Mouse (Mus musculus): ENCODE data around the gene Spred2. TPM values are rescaled to one million over a fixed set of nuclear protein-coding genes. Genes with fewer than 3 reads are reported as not detected.
"Not testable (repeated sequence)": the region's sequence is repeated elsewhere in the genome, so short reads cannot be mapped to it uniquely, and the experiment has no call there.

The Spred2 gene
- polyA plus RNA-seq, 1 experiment, result not detected

DNA sequence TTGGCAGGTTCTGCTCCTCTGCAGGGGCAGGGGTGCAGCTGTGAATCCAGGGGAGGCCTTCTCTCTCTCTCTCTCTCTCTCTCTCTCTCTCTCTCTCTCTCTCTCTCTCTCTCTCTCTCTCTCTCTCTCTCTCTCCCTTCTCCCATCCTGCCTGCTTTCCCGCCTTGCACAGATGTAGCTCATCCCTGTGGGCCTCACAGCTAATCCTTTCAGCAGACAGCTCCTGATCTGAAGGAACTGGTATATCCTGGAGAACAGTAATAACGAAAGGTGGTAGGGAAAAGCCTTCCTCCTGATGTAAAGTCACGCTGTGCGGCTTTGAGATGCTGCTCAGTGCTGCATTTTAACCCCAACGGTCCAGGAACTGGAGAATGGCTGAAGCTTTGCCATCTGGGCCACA, 130.4 kb downstream of the Spred2 start:
- Histone ChIP-seq H3K4me1 (ENCODE audit: control insufficient read depth, insufficient read depth, low read length) (0 out of 2 replicates have a peak, but pooled peaks cover 2% of the 10 kb centered on the region), H3K4me3 (ENCODE audit: insufficient read depth, low read depth, low read length) (no peak overlapping the region), H3K27ac (ENCODE audit: insufficient read depth, low read depth, low read length) (no peak overlapping the region)
- WGBS, result 53% methylated on average over 5 of the region's 5 CpGs
- TF ChIP-seq CTCF (IDR thresholded peaks at IDR 0.05; ENCODE audit: insufficient read depth, low read depth, low read length), result no peak
- TF ChIP-seq POLR2A (IDR thresholded peaks at IDR 0.05; ENCODE audit: insufficient read depth, low read depth, low read length), result no peak

DNA sequence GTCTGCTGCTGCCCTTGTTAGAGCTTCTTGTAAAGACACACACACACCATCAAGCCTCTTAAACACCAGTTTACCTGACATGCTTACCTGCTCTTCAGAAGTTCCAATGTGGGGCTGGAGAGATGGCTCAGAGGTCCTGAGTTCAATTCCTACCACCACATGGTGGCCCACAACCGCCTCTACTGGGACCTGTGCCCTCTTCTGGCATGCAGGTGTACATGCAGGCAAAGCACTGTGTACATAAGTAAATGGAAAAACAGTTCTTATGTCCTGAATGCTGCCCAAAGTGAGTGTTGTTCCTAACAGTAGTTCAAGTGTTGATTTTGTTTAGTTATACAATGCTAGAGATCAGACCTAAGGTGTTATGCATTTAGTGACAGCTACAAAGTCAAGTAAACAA, 132.0 kb downstream of the Spred2 start:
- no peak overlapping the region for H3K4me3 ChIP-seq (ENCODE audit: insufficient read depth, low read depth, low read length)
- TF ChIP-seq POLR2A (IDR thresholded peaks at IDR 0.05; ENCODE audit: insufficient read depth, low read depth, low read length) (no peak), CTCF (IDR thresholded peaks at IDR 0.05; ENCODE audit: insufficient read depth, low read depth, low read length) (no peak)
- WGBS, result 97% methylated on average over 1 of the region's 1 CpGs
- 0 out of 2 replicates have a peak, but pooled peaks cover 2% of the 10 kb centered on the region for H3K4me1 ChIP-seq (ENCODE audit: control insufficient read depth, insufficient read depth, low read length)
- no peak overlapping the region for H3K27ac ChIP-seq (ENCODE audit: insufficient read depth, low read depth, low read length)

DNA sequence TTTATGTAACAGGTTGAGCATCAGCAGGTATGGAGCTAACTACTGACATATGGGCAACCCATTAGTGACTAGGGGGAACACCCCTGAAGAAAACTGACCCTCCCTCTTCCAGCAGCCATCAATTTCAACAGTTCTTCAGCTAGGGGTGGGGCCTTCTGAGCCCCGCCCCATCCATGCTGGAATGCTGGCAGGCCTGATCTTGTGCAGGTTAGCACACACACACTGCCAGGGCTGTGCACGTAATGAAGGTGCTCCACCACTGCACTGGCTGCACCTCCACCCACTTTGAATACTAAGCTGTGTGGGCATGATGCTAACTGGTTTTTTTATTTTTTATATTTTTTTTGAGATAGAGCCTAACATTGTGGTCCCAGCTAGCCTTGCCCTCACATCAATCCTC, 133.3 kb downstream of the Spred2 start:
- no peak for TF ChIP-seq POLR2A (IDR thresholded peaks at IDR 0.05; ENCODE audit: insufficient read depth, low read depth, low read length)
- no peak for TF ChIP-seq CTCF (IDR thresholded peaks at IDR 0.05; ENCODE audit: insufficient read depth, low read depth, low read length)
- Histone ChIP-seq H3K4me1 (ENCODE audit: control insufficient read depth, insufficient read depth, low read length) (0 out of 2 replicates have a peak, but pooled peaks cover 2% of the 10 kb centered on the region), H3K4me3 (ENCODE audit: insufficient read depth, low read depth, low read length) (no peak overlapping the region), H3K27ac (ENCODE audit: insufficient read depth, low read depth, low read length) (no peak overlapping the region)
- WGBS, result 89% methylated on average over 2 of the region's 2 CpGs

- no peak for TF ChIP-seq CTCF (IDR thresholded peaks at IDR 0.05; ENCODE audit: insufficient read depth, low read depth, low read length)
- no peak for TF ChIP-seq POLR2A (IDR thresholded peaks at IDR 0.05; ENCODE audit: insufficient read depth, low read depth, low read length)
- Histone ChIP-seq H3K4me1 (ENCODE audit: control insufficient read depth, insufficient read depth, low read length) (no peaks in the 10 kb centered on the region), H3K4me3 (ENCODE audit: insufficient read depth, low read depth, low read length) (no peak overlapping the region), H3K27ac (ENCODE audit: insufficient read depth, low read depth, low read length) (no peak overlapping the region)
- 66% methylated on average over 3 of the region's 3 CpGs for WGBS
These were observed 135.6 kb downstream of the Spred2 start for GRCm38 (mm10) chr11:20059736-20060135.

DNA sequence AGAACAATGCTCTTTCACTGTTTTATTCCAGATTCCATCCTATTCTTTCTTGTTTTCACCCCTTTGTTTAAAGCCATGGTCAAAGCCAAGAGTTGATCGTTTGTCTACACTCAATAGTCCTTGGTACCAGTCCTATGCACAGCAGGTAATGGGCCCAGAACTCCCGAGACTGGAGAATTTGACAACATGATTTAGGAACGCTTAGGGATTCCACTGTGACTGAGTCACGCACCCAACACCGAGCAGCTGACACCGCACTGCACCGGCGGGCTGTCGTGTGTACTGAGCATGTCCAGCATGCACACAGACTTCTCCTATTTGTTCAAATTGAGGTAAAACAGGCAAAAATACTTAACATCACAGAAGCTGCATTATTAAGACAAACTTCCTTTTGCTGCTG, 138.6 kb downstream of the Spred2 start:
- H3K27ac ChIP-seq (ENCODE audit: insufficient read depth, low read depth, low read length); H3K4me1 ChIP-seq (ENCODE audit: control insufficient read depth, insufficient read depth, low read length); H3K4me3 ChIP-seq (ENCODE audit: insufficient read depth, low read depth, low read length): not testable (repeated sequence)
- WGBS, result 79% methylated on average over 9 of the region's 9 CpGs

DNA sequence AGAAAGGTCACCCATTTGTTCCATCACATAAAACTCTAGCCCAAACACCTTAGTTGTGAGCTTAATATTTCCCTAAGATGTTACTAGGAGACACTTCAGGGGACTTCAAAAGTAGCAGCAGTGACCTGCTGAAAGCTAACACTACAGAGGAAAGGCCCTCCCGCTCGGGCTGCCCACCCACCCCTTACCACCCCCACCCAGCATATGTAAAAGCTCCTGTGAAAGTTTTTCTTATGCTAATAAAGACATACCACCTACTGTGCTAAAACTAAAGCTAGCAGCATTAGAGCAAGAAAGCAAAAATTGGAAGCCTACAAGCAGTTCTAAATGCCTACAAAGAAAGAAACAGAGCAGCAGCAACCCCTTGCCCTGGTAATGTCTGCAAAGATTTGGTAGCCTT, 139.9 kb downstream of the Spred2 start:
- not testable (repeated sequence) for H3K4me3 ChIP-seq (ENCODE audit: insufficient read depth, low read depth, low read length); H3K27ac ChIP-seq (ENCODE audit: insufficient read depth, low read depth, low read length); H3K4me1 ChIP-seq (ENCODE audit: control insufficient read depth, insufficient read depth, low read length)
- 22% methylated on average over 2 of the region's 2 CpGs for WGBS

- Histone ChIP-seq H3K4me1 (ENCODE audit: control insufficient read depth, insufficient read depth, low read length) (no peaks in the 10 kb centered on the region), H3K4me3 (ENCODE audit: insufficient read depth, low read depth, low read length) (no peak overlapping the region), H3K27ac (ENCODE audit: insufficient read depth, low read depth, low read length) (no peak overlapping the region)
- TF ChIP-seq CTCF (IDR thresholded peaks at IDR 0.05; ENCODE audit: insufficient read depth, low read depth, low read length) (no peak), POLR2A (IDR thresholded peaks at IDR 0.05; ENCODE audit: insufficient read depth, low read depth, low read length) (no peak)
- WGBS, result 93% methylated on average over 2 of the region's 2 CpGs
These were observed 140.8 kb downstream of the Spred2 start for GRCm38 (mm10) chr11:20064926-20065325.

- Histone ChIP-seq H3K4me3 (ENCODE audit: insufficient read depth, low read depth, low read length) (no peak overlapping the region), H3K27ac (ENCODE audit: insufficient read depth, low read depth, low read length) (no peak overlapping the region), H3K4me1 (ENCODE audit: control insufficient read depth, insufficient read depth, low read length) (no peaks in the 10 kb centered on the region)
- WGBS, result 44% methylated on average over 1 of the region's 1 CpGs
- no peak for TF ChIP-seq POLR2A (IDR thresholded peaks at IDR 0.05; ENCODE audit: insufficient read depth, low read depth, low read length)
- TF ChIP-seq CTCF (IDR thresholded peaks at IDR 0.05; ENCODE audit: insufficient read depth, low read depth, low read length), result no peak
These were observed 141.9 kb downstream of the Spred2 start for GRCm38 (mm10) chr11:20066106-20066505.

DNA sequence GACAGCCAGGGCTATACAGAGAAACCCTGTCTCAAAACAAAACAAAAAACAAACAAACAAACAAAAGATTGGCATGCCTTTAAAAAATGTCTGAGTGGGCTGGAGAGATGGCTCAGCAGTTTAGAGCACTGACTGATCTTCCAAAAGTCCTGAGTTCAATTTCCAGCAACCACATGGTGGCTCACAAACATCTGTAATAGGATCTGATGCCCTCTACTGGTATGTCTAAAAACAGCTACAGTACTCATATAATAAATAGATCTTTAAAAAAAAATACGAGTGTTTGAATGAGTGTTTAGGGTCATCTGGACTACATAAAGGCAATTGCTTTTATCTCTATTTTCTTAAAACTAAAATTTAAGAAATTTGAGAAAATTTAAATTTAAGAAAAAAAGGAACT, 143.3 kb downstream of the Spred2 start:
- TF ChIP-seq CTCF (IDR thresholded peaks at IDR 0.05; ENCODE audit: insufficient read depth, low read depth, low read length) (no peak), POLR2A (IDR thresholded peaks at IDR 0.05; ENCODE audit: insufficient read depth, low read depth, low read length) (no peak)
- WGBS, result 27% methylated on average over 1 of the region's 1 CpGs

DNA sequence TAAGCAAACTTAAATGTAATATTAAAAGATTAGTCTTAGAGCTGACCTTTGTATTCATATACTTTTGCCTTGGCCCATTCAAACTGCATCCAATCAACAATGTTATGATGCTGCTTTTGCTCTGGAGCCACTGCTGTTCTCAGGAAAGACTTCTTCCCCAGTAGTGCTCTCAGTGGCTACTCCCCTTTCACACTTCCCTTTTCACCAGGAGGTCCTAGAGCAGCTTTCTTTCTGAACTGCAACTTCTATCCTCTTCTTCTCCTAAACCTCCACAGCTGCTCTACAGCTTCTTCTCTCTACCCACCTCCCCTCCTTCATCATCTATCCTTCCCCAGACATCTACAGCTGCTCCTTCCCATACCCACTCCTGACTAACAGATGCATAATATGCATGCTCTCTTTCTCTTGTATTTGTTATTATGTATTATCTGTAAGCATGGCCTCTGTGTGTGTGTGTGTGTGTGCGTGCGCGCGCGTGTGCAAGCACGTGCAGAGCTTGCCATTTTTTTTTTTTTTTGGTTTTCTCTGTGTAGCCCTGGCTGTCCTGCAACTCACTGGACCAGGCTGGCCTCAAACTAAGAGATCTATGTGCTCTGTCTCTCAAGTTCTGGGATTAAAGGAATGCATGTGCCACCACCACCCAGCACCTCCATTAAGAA, 144.3 kb downstream of the Spred2 start:
- no peak for TF ChIP-seq CTCF (IDR thresholded peaks at IDR 0.05; ENCODE audit: insufficient read depth, low read depth, low read length)
- TF ChIP-seq POLR2A (IDR thresholded peaks at IDR 0.05; ENCODE audit: insufficient read depth, low read depth, low read length), result no peak
- H3K27ac ChIP-seq (ENCODE audit: insufficient read depth, low read depth, low read length), result no peak overlapping the region
- 88% methylated on average over 6 of the region's 6 CpGs for WGBS
- no peaks in the 10 kb centered on the region for H3K4me1 ChIP-seq (ENCODE audit: control insufficient read depth, insufficient read depth, low read length)
- H3K4me3 ChIP-seq (ENCODE audit: insufficient read depth, low read depth, low read length), result no peak overlapping the region

More for the DNA sequence above, 143.3 kb downstream of the Spred2 start:
- H3K4me3 ChIP-seq (ENCODE audit: insufficient read depth, low read depth, low read length), result no peak overlapping the region
- H3K27ac ChIP-seq (ENCODE audit: insufficient read depth, low read depth, low read length), result no peak overlapping the region
- no peaks in the 10 kb centered on the region for H3K4me1 ChIP-seq (ENCODE audit: control insufficient read depth, insufficient read depth, low read length)
